Mouse (Mus musculus): Measurements from ENCODE around the gene Myom1. TPM values are rescaled to one million over a fixed set of nuclear protein-coding genes. Genes with fewer than 3 reads are reported as not detected.

The Myom1 gene
- polyA plus RNA-seq (2014; fragmentation: Illumina TruSeq; extraction: RNeasy Lipid Tissue Mini Kit (QIAGEN cat#74804); ENCODE audit: low read depth, low replicate concordance), result 917 TPM

GRCm38 (mm10) chr17:71002081-71002743, at the start of gene Myom1:
Gene Myom1, plus strand, starts transcription at chr17:71002633.

GRCm38 (mm10) chr17:71002744-71003094, 286 bp downstream of the Myom1 start, which contains the start of gene Myl12a:
Gene Myl12a, minus strand, starts transcription at chr17:71002878.

Other genes with a start within 250 kb of the Myom1 start
- 4.9 TPM for gene Tgif1, start 149.1 kb upstream of the Myom1 start, polyA plus RNA-seq (2014; fragmentation: Illumina TruSeq; extraction: RNeasy Lipid Tissue Mini Kit (QIAGEN cat#74804); ENCODE audit: low read depth, low replicate concordance)
- gene Myl12a, start 245 bp downstream of the Myom1 start, polyA plus RNA-seq (2014; fragmentation: Illumina TruSeq; extraction: RNeasy Lipid Tissue Mini Kit (QIAGEN cat#74804); ENCODE audit: low read depth, low replicate concordance), result 1,095 TPM
- 7.6 TPM for gene Lpin2, start 179.9 kb downstream of the Myom1 start, polyA plus RNA-seq (2014; fragmentation: Illumina TruSeq; extraction: RNeasy Lipid Tissue Mini Kit (QIAGEN cat#74804); ENCODE audit: low read depth, low replicate concordance)